Mouse (Mus musculus): ENCODE results near the gene Inpp5e. TPM values are rescaled to one million over a fixed set of nuclear protein-coding genes. Genes with fewer than 3 reads are reported as not detected.

Inpp5e gene
- total RNA-seq, 2 experiments from 2014 or later = 15.2 to 16.9 TPM

- intact Hi-C loops (cut with DNase I) = no loop called here
- DNase-seq (ENCODE audit: low spot score) = no peak
Measured at GRCm38 (mm10) chr2:26372396-26372795, 36.6 kb downstream of the Inpp5e start.

- intact Hi-C loops (cut with DNase I) = no loop called here
- DNase-seq (ENCODE audit: low spot score) = no peak
Measured at GRCm38 (mm10) chr2:26368572-26368971, 40.4 kb downstream of the Inpp5e start.

- DNase-seq (ENCODE audit: low spot score) = no peak
- intact Hi-C loops (cut with DNase I) = no loop called here
Measured at GRCm38 (mm10) chr2:26367911-26368310, 41.1 kb downstream of the Inpp5e start.

GRCm38 (mm10) chr2:26364738-26365465 lies 44.1 kb downstream of the Inpp5e start:
- DNase-seq (ENCODE audit: low spot score) = peak; percentile 64
- intact Hi-C loops (cut with DNase I) = no loop called here

GRCm38 (mm10) chr2:26363481-26363880 lies 45.5 kb downstream of the Inpp5e start:
- intact Hi-C loops (cut with DNase I) = no loop called here
- no peak for DNase-seq (ENCODE audit: low spot score)

GRCm38 (mm10) chr2:26362991-26363390 lies 46.0 kb downstream of the Inpp5e start:
- intact Hi-C loops (cut with DNase I) = no loop called here
- no peak for DNase-seq (ENCODE audit: low spot score)

- no peak for DNase-seq (ENCODE audit: low spot score)
- intact Hi-C loops (cut with DNase I) = no loop called here
Measured at GRCm38 (mm10) chr2:26360772-26361171, 48.2 kb downstream of the Inpp5e start, which contains the start of gene Card9. Card9 (minus strand) TSS chr2:26360918.

- DNase-seq (ENCODE audit: low spot score) = no peak
- intact Hi-C loops (cut with DNase I) = no loop called here
Measured at GRCm38 (mm10) chr2:26359983-26360382, 49.0 kb downstream of the Inpp5e start.

GRCm38 (mm10) chr2:26358667-26359320 lies 50.2 kb downstream of the Inpp5e start:
- intact Hi-C loops (cut with DNase I) = no loop called here
- DNase-seq (ENCODE audit: low spot score) = no peak

GRCm38 (mm10) chr2:26357484-26357883 lies 51.5 kb downstream of the Inpp5e start:
- no peak for DNase-seq (ENCODE audit: low spot score)

GRCm38 (mm10) chr2:26356678-26357077 lies 52.3 kb downstream of the Inpp5e start:
- DNase-seq (ENCODE audit: low spot score) = no peak
- intact Hi-C loops (cut with DNase I) = no loop called here

More at GRCm38 (mm10) chr2:26357484-26357883, 51.5 kb downstream of the Inpp5e start:
- intact Hi-C loops (cut with DNase I) = no loop called here

- DNase-seq (ENCODE audit: low spot score) = no peak
- intact Hi-C loops (cut with DNase I) = no loop called here
Measured at GRCm38 (mm10) chr2:26356231-26356630, 52.8 kb downstream of the Inpp5e start.

- no peak for DNase-seq (ENCODE audit: low spot score)
- intact Hi-C loops (cut with DNase I) = loop anchor here (2.0 kb wide), 1 partner anchor 54 kb away; no protein-coding TSS in a partner anchor
Measured at GRCm38 (mm10) chr2:26354401-26354800, 54.6 kb downstream of the Inpp5e start.

- intact Hi-C loops (cut with DNase I) = no loop called here
Measured at GRCm38 (mm10) chr2:26353066-26353980, 55.7 kb downstream of the Inpp5e start.

GRCm38 (mm10) chr2:26352291-26352910 lies 56.6 kb downstream of the Inpp5e start:
- intact Hi-C loops (cut with DNase I) = loop anchor here (1.0 kb wide), 2 partner anchors 27 to 37 kb away; partner anchors contain the start of genes Entr1 and Pmpca
- no peak for DNase-seq (ENCODE audit: low spot score)

More at GRCm38 (mm10) chr2:26353066-26353980, 55.7 kb downstream of the Inpp5e start:
- DNase-seq (ENCODE audit: low spot score) = no peak

GRCm38 (mm10) chr2:26351358-26352290 lies 57.4 kb downstream of the Inpp5e start, which contains the start of gene Dnlz:
Dnlz (minus strand) TSS chr2:26352110.
- intact Hi-C loops (cut with DNase I) = loop anchor here (1.0 kb wide), 2 partner anchors 26 to 38 kb away; partner anchors contain the start of genes Entr1 and Pmpca
- peak; percentile 86 for DNase-seq (ENCODE audit: low spot score)

- no peak for DNase-seq (ENCODE audit: low spot score)
- intact Hi-C loops (cut with DNase I) = no loop called here
Measured at GRCm38 (mm10) chr2:26348241-26348640, 60.8 kb downstream of the Inpp5e start.
